ENCODE assay signal across 11 mouse cellular contexts in the genomic region with DNA sequence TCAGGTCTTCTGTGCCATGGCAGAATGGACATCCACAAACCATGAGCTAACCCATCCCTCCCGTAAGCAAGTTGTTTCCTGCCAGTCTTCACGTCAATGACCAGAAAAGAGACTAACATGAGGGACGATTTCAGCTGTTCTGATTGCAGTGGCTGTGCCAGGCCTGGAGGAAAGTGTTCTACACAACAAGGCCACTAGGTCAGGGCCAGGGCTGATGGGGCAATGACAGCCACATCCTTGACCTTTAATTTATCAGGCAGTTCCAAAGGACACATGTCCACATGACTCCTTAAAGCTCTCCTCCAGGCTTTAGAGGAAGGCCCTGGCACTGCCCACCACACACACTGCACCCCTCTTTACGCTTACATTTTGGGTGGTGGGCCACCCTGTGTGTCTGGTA.
"Had no signal": no experiment of that assay in that cellular context is flagged by ENCODE, and none has a peak within 500 bp of the region (broad histone marks: within the 10 kb centered on the region; RNA-seq: fewer than 3 reads in every experiment).

No protein-coding gene starts in this region.

- H3K4me2 ChIP-seq: intestine, embryonic 15.5 days; kidney, embryonic 15.5 days; midbrain, embryonic 12.5 days had no signal

- H3K4me3 ChIP-seq: intestine, embryonic 15.5 days; kidney, embryonic 15.5 days; limb, embryonic 10.5 days; midbrain, embryonic 12.5 days had no signal

- H3K9ac ChIP-seq: intestine, embryonic 15.5 days; kidney, embryonic 15.5 days; liver, embryonic 14.5 days; midbrain, embryonic 12.5 days had no signal

- H3K9me3 ChIP-seq: intestine, embryonic 15.5 days; kidney, embryonic 15.5 days; limb, embryonic 10.5 days; midbrain, embryonic 12.5 days had no signal

- DNase-seq: kidney, adult 18-20 months; kidney, postnatal 14 days; lung, adult 2 months; thymus, adult 2 months; thymus, postnatal 25 days had no signal

- H3K27me3 ChIP-seq: intestine, embryonic 15.5 days; kidney, embryonic 15.5 days; midbrain, embryonic 12.5 days had no signal

- H3K27ac ChIP-seq: intestine, embryonic 15.5 days; kidney, embryonic 15.5 days; limb, embryonic 10.5 days; liver, embryonic 14.5 days; midbrain, embryonic 12.5 days had no signal

- ATAC-seq: intestine, embryonic 15.5 days; midbrain, embryonic 16.5 days had no signal

- H3K4me1 ChIP-seq: limb, embryonic 10.5 days; midbrain, embryonic 12.5 days had no signal

- H3K36me3 ChIP-seq: intestine, embryonic 15.5 days; kidney, embryonic 15.5 days; limb, embryonic 10.5 days; midbrain, embryonic 12.5 days had no signal
